Comparison of ENCODE assay signal across 8 mouse cellular contexts in the genomic region with DNA sequence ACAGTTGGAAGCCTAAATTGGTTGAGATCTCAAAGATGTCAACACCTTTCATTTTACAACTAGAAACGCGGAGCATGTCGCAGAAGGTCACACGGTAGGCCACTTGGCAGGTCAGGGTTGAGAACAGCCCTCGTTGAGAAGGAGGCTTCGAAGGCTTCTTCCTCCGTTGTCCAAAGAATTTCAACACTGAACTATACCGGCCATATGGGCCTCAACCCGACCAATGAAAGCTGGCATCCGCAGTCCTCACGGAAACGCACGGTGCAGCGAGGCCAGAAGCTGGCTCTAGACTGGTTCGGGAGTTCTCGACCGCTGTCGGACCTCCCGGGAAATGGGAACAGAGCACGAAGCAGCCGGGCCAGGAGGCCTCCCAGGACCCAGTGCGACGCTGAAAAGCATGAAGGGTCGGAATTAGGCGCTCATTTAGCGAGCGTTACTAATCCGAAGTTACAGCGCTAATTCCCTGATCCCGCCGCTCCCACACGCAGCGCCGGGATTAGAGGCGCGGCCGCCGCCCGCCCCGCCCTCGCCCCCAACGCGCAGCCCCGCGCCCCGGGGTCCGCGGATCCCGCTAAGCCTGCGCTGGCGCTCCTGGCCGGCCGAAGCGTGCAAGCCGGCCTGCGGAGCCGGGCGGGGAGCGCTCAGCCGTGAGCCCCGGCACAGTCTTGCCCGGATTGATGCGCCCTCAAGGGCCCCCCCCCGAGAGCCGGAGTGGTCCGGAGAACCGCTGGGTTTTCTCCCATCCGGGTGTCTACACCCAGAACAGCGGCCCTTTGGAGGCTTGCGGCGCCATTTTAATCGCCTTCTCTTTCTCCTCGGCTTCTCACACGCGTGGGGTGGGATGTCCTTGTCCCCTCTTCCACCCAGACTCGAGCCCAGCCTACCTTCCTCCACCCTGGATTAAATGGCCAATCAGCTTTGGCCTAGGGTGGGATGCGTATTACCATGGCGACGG. TPM values are rescaled to one million over a fixed set of nuclear protein-coding genes. Genes with fewer than 3 reads are reported as not detected.
DNase-seq lines count a peak whose midpoint lies in the region; ATAC-seq lines count a peak whose summit lies in the region.

No protein-coding gene starts in this region.

- ATAC-seq in heart, embryonic 11.5 days (replicated peaks; ENCODE audit: insufficient number of reproducible peaks, low FRiP score, low TSS enrichment) = no peak
- no peak for ATAC-seq in intestine, embryonic 15.5 days
- no peak for ATAC-seq in stomach, embryonic 16.5 days (ENCODE audit: insufficient read depth, low FRiP score)

- H3K9me3 ChIP-seq in heart, embryonic 11.5 days (replicated peaks; ENCODE audit: control insufficient read depth, low read length) = no peaks in the 10 kb centered on the region
- H3K9me3 ChIP-seq in intestine, embryonic 15.5 days = no peaks in the 10 kb centered on the region
- no peaks in the 10 kb centered on the region for H3K9me3 ChIP-seq in stomach, embryonic 16.5 days (replicated peaks; ENCODE audit: control insufficient read depth, low read length)

- no peak overlapping the region for H3K9ac ChIP-seq in heart, embryonic 11.5 days (ENCODE audit: low read depth, low read length)
- no peak overlapping the region for H3K9ac ChIP-seq in intestine, embryonic 15.5 days
- 0 out of 2 replicates have a peak overlapping the region, but pooled peaks have one; percentile 35 for H3K9ac ChIP-seq in stomach, embryonic 16.5 days (ENCODE audit: low read length)

- H3K27me3 ChIP-seq in heart, embryonic 11.5 days (ENCODE audit: control insufficient read depth, insufficient read depth, low read length) = peaks cover 97% of the 10 kb centered on the region
- H3K27me3 ChIP-seq in intestine, embryonic 15.5 days (replicated peaks) = peaks cover 96% of the 10 kb centered on the region
- peaks cover 92% of the 10 kb centered on the region for H3K27me3 ChIP-seq in stomach, embryonic 16.5 days (ENCODE audit: control insufficient read depth, insufficient read depth, low read length)

- H3K36me3 ChIP-seq in heart, embryonic 11.5 days (ENCODE audit: control insufficient read depth, insufficient read depth, low read length) = no peaks in the 10 kb centered on the region
- no peaks in the 10 kb centered on the region for H3K36me3 ChIP-seq in intestine, embryonic 15.5 days
- no peaks in the 10 kb centered on the region for H3K36me3 ChIP-seq in stomach, embryonic 16.5 days (ENCODE audit: control insufficient read depth, insufficient read depth, low read length)

- H3K4me3 ChIP-seq in heart, embryonic 11.5 days (ENCODE audit: low read depth, low read length) = peak overlapping the region; percentile 27; the same call in 1 of the 2 replicates
- peak overlapping the region; percentile 24 for H3K4me3 ChIP-seq in intestine, embryonic 15.5 days (replicated peaks)
- peak overlapping the region; percentile 16 for H3K4me3 ChIP-seq in stomach, embryonic 16.5 days (replicated peaks; ENCODE audit: low read length)

- intact Hi-C loops in heart, postnatal 14 days (cut with DNase I) = no loop called here

- under 1% methylated on average over 79 of the region's 79 CpGs for WGBS in heart, embryonic 11.5 days (ENCODE audit: insufficient replicate concordance)
- WGBS in intestine, embryonic 15.5 days = 1% methylated on average over 78 of the region's 79 CpGs
- 1% methylated on average over 78 of the region's 79 CpGs for WGBS in stomach, embryonic 16.5 days

- H3K4me1 ChIP-seq in heart, embryonic 11.5 days (ENCODE audit: control insufficient read depth, insufficient read depth, low read length) = peaks cover 10% of the 10 kb centered on the region; the same call in 1 of the 2 replicates
- H3K4me1 ChIP-seq in intestine, embryonic 15.5 days (replicated peaks) = peaks cover 15% of the 10 kb centered on the region
- peaks cover 12% of the 10 kb centered on the region for H3K4me1 ChIP-seq in stomach, embryonic 16.5 days (ENCODE audit: control insufficient read depth, insufficient read depth, low read length)

- no peak overlapping the region for H3K27ac ChIP-seq in heart, embryonic 11.5 days (ENCODE audit: low read depth, low read length)
- no peak overlapping the region for H3K27ac ChIP-seq in intestine, embryonic 15.5 days
- H3K27ac ChIP-seq in stomach, embryonic 16.5 days (ENCODE audit: low read length) = no peak overlapping the region

- H3K4me2 ChIP-seq in heart, embryonic 11.5 days = peak overlapping the region; percentile 51
- peak overlapping the region; percentile 51 for H3K4me2 ChIP-seq in intestine, embryonic 15.5 days (replicated peaks)
- peak overlapping the region; percentile 42 for H3K4me2 ChIP-seq in stomach, embryonic 16.5 days (ENCODE audit: low read depth, low read length)

- no peak for DNase-seq in heart, postnatal 14 days
- peak; percentile 8 for DNase-seq in right cerebral cortex, adult 18-20 months
- no peak for DNase-seq in right cerebral cortex, adult 2 months (ENCODE audit: low spot score in 2 of 2)
- DNase-seq in B cell, adult 2 months = no peak
- no peak for DNase-seq in spleen, adult 18-20 months

RNA-seq across cellular contexts. Expression of a gene that starts 42.4 kb away (rescaled TPM):
- 23.9 and 28.1 TPM in 2 replicates for polyA plus RNA-seq in heart, embryonic 11.5 days (2014; fragmentation: Nextera tagmentation; extraction: Ambion mirVana)
- 10 to 100 TPM; 51.4 to 54.7 TPM for total RNA-seq in heart, postnatal 14 days (2021)
- 34.7 and 39.9 TPM in 2 replicates for polyA plus RNA-seq in intestine, embryonic 15.5 days (2015; fragmentation: Nextera tagmentation; extraction: Ambion mirVana)
- polyA plus RNA-seq in stomach, embryonic 16.5 days (2015; fragmentation: Nextera tagmentation; extraction: Ambion mirVana) = 25.4 and 30.8 TPM in 2 replicates
